Mouse (Mus musculus): Measurements from ENCODE around the gene Wbp1l. TPM values are rescaled to one million over a fixed set of nuclear protein-coding genes. Genes with fewer than 3 reads are reported as not detected.

Wbp1l gene
- total and polyA plus RNA-seq, 2 experiments from 2014 or later: 27.1 to 44.8 TPM

- ATAC-seq (ENCODE audit: low FRiP score) (peak; percentile 18; the same call in 1 of the 2 replicates), DNase-seq (ENCODE audit: low spot score) (no peak)
- TF ChIP-seq CTCF (IDR thresholded peaks at IDR 0.05): 0 out of 2 replicates have a peak, but pooled peaks have one; percentile 2
- peak overlapping the region; percentile 76 for H3K9ac ChIP-seq (replicated peaks; ENCODE audit: low read length, poor library complexity, severe bottlenecking)
- H3K27me3 ChIP-seq (ENCODE audit: insufficient read depth, low read length): no peaks in the 10 kb centered on the region
- WGBS: under 1% methylated on average over 17 of the region's 17 CpGs
- H3K4me3 ChIP-seq (ENCODE audit: low read depth, low read length): peak overlapping the region; percentile 59
- H3K4me1 ChIP-seq (ENCODE audit: insufficient read depth, low read length): no peaks in the 10 kb centered on the region
- peak overlapping the region; percentile 71 for H3K4me2 ChIP-seq (ENCODE audit: low read depth, low read length, poor library complexity, severe bottlenecking)
- no peaks in the 10 kb centered on the region for H3K36me3 ChIP-seq (ENCODE audit: insufficient read depth, low read length)
- peak overlapping the region; percentile 77 for H3K27ac ChIP-seq (ENCODE audit: low read depth, low read length)
- no peaks in the 10 kb centered on the region for H3K9me3 ChIP-seq (ENCODE audit: low read length)
Measured at GRCm38 (mm10) chr19:46572548-46572947, 26.3 kb upstream of the Wbp1l start.

GRCm38 (mm10) chr19:46572951-46573937 is 25.6 kb upstream of the Wbp1l start, which contains the start of the genes Arl3 and Sfxn2:
Gene Arl3 (minus strand): TSS chr19:46573198.
Gene Sfxn2 (plus strand): TSS chr19:46573365.
- Histone ChIP-seq H3K9me3 (ENCODE audit: low read length) (no peaks in the 10 kb centered on the region), H3K27ac (ENCODE audit: low read depth, low read length) (peak within 1 kb of the TSS; percentile 77), H3K4me2 (ENCODE audit: low read depth, low read length, poor library complexity, severe bottlenecking) (peak within 1 kb of the TSS; percentile 73), H3K4me1 (ENCODE audit: insufficient read depth, low read length) (no peaks in the 10 kb centered on the region), H3K36me3 (ENCODE audit: insufficient read depth, low read length) (no peaks in the 10 kb centered on the region), H3K27me3 (ENCODE audit: insufficient read depth, low read length) (no peaks in the 10 kb centered on the region), H3K4me3 (ENCODE audit: low read depth, low read length) (peak within 1 kb of the TSS; percentile 59), H3K9ac (replicated peaks; ENCODE audit: low read length, poor library complexity, severe bottlenecking) (peak within 1 kb of the TSS; percentile 76)
- WGBS: under 1% methylated on average over 53 of the region's 67 CpGs
- ATAC-seq (ENCODE audit: low FRiP score): peak; percentile 96
- peak; percentile 97 for DNase-seq (ENCODE audit: low spot score)
- peak; percentile 51 for TF ChIP-seq CTCF (IDR thresholded peaks at IDR 0.05)

- ATAC-seq (ENCODE audit: low FRiP score): no peak
- TF ChIP-seq CTCF (IDR thresholded peaks at IDR 0.05): no peak
- Histone ChIP-seq H3K4me2 (ENCODE audit: low read depth, low read length, poor library complexity, severe bottlenecking) (peak overlapping the region; percentile 73), H3K4me3 (ENCODE audit: low read depth, low read length) (peak overlapping the region; percentile 59), H3K9ac (replicated peaks; ENCODE audit: low read length, poor library complexity, severe bottlenecking) (peak overlapping the region; percentile 70; the same call in 1 of the 2 replicates), H3K9me3 (ENCODE audit: low read length) (no peaks in the 10 kb centered on the region), H3K27ac (ENCODE audit: low read depth, low read length) (0 out of 2 replicates have a peak overlapping the region, but pooled peaks have one; percentile 70), H3K4me1 (ENCODE audit: insufficient read depth, low read length) (no peaks in the 10 kb centered on the region), H3K27me3 (ENCODE audit: insufficient read depth, low read length) (no peaks in the 10 kb centered on the region), H3K36me3 (ENCODE audit: insufficient read depth, low read length) (no peaks in the 10 kb centered on the region)
- 48% methylated on average over 6 of the region's 6 CpGs for WGBS
- DNase-seq (ENCODE audit: low spot score): no peak
Measured at GRCm38 (mm10) chr19:46573990-46574389, 24.9 kb upstream of the Wbp1l start.

- no peak overlapping the region for H3K27ac ChIP-seq (ENCODE audit: low read depth, low read length)
- H3K4me3 ChIP-seq (ENCODE audit: low read depth, low read length): no peak overlapping the region
- ATAC-seq (ENCODE audit: low FRiP score) (no peak), DNase-seq (ENCODE audit: low spot score) (no peak)
- H3K9ac ChIP-seq (replicated peaks; ENCODE audit: low read length, poor library complexity, severe bottlenecking): no peak overlapping the region
- WGBS: 71% methylated on average over 4 of the region's 4 CpGs
- no peaks in the 10 kb centered on the region for H3K36me3 ChIP-seq (ENCODE audit: insufficient read depth, low read length)
- no peaks in the 10 kb centered on the region for H3K4me1 ChIP-seq (ENCODE audit: insufficient read depth, low read length)
- no peaks in the 10 kb centered on the region for H3K9me3 ChIP-seq (ENCODE audit: low read length)
- H3K27me3 ChIP-seq (ENCODE audit: insufficient read depth, low read length): no peaks in the 10 kb centered on the region
- TF ChIP-seq CTCF (IDR thresholded peaks at IDR 0.05): no peak
- no peak overlapping the region for H3K4me2 ChIP-seq (ENCODE audit: low read depth, low read length, poor library complexity, severe bottlenecking)
Measured at GRCm38 (mm10) chr19:46575196-46575595, 23.7 kb upstream of the Wbp1l start.

- no peaks in the 10 kb centered on the region for H3K27me3 ChIP-seq (ENCODE audit: insufficient read depth, low read length)
- TF ChIP-seq CTCF (IDR thresholded peaks at IDR 0.05): peak; percentile 98
- H3K36me3 ChIP-seq (ENCODE audit: insufficient read depth, low read length): peaks cover 18% of the 10 kb centered on the region
- no peaks in the 10 kb centered on the region for H3K4me1 ChIP-seq (ENCODE audit: insufficient read depth, low read length)
- H3K9ac ChIP-seq (replicated peaks; ENCODE audit: low read length, poor library complexity, severe bottlenecking): no peak overlapping the region
- no peak overlapping the region for H3K4me2 ChIP-seq (ENCODE audit: low read depth, low read length, poor library complexity, severe bottlenecking)
- H3K27ac ChIP-seq (ENCODE audit: low read depth, low read length): no peak overlapping the region
- DNase-seq (ENCODE audit: low spot score) (peak; percentile 88), ATAC-seq (ENCODE audit: low FRiP score) (peak; percentile 75)
- no peaks in the 10 kb centered on the region for H3K9me3 ChIP-seq (ENCODE audit: low read length)
- 61% methylated on average over 13 of the region's 13 CpGs for WGBS
- no peak overlapping the region for H3K4me3 ChIP-seq (ENCODE audit: low read depth, low read length)
Measured at GRCm38 (mm10) chr19:46587823-46588508, 10.9 kb upstream of the Wbp1l start.
